Mouse (Mus musculus): ENCODE results near the gene Ethe1. TPM values are rescaled to one million over a fixed set of nuclear protein-coding genes. Genes with fewer than 3 reads are reported as not detected.
"Not testable (repeated sequence)": the region's sequence is repeated elsewhere in the genome, so short reads cannot be mapped to it uniquely, and the experiment has no call there.

Gene Ethe1
- total RNA-seq, 2 experiments from 2014 or later, result 9.4 to 10.0 TPM

DNA sequence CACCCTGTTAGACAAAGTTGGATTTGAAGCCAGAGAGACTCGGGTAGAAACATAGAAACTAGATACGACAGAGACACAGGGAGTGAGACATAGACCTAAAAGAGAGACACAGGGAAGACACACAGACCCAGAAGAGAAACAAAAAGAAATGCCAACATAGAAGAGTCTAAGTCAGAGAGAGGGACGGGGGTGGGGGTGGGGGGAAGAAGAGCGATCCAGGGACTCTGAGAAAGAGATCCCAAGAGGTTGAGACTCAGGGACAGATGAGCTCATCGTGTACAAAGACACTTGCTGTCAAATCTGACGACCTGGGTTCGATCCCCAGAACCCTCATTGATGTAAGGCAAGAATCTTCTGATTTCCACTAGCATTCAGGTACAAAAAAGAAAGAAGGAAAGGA lies 24.4 kb downstream of the Ethe1 start:
- no peak for DNase-seq

DNA sequence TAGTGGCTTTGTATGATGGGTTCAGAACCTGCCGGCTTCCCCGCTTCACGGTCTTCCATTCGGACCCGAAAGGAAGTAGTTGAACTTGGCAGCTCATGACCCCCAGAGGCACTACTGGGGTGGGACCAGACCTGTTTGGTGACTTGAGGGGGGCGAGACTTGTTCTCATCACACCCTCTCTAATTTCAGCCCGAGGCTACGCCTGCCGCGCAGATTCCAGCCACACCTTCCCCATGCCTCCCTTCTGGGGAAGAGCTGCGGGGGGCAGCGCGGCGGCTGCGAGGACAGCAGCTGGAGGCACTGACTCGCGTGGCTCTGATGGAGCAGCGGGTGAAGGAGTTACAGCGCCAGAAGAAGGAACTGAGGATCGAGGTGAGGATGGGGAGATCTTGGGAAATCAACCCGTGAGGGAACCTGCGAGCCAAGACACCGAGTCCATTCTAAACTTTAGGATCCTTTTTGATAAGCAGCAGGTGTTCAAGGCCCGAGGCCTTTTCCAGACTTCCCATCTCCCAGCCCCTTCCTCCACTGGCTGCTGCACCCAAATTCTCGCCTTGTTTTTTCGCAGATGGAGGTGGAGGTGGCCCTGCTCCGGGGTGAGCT lies 25.1 kb downstream of the Ethe1 start:
- DNase-seq, result no peak

DNA sequence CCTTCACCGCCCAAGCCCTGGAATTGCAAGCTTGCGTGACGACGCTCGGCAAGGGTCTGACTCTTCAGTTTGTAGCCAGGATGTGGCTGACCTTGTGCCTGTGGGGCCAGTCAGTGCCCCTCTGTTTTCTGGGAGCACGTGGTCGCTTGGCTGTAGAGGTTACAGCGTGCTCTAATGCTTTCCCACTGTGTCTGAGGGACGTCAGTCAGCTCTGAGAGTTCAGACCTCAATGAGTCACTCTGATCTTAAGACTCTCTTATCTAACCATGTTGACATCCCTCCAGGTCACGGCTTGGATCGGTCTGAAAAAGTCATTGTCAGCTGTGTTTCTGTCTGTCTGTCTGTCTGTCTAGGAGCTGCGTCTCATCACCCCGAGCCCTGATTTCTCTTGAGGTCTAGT lies 27.5 kb downstream of the Ethe1 start:
- no peak for DNase-seq

DNA sequence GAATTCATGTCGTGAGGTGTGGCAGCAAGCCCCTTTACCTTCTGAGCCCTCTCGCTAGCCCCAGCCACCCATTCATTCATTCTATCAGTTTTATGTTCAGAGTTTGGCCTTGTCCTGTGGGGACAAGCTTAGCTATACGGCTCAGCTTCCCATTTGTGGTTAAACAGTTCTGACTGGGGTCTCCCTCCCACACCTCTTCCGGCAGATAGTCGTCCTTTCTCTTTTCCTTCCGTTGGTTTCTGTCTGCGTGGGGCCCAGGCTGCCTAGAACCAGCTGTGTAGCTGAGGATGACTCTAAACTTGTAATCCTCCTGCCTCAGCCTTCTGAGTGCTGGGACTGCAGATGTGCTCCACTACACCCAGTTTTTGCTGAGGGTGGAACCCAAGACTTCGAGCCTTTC lies 30.4 kb downstream of the Ethe1 start:
- DNase-seq, result no peak

DNA sequence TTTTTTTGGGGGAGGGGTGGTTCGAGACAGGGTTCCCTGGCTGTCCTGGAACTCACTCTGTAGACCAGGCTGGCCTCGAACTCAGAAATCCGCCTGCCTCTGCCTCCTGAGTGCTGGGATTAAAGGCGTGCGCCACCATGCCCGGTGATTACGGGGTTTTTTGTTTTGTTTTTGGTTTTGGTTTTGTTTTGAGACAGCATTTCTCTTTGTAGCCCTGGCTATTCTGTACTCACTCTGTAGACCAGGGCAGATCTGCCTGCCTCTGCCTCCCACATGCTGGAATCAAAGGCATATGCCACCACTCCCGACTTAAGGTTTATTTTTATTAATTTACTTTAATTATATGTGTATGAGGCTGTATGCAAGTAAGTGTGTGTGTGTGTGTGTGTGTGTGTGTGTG lies 31.0 kb downstream of the Ethe1 start:
- not testable (repeated sequence) for DNase-seq

DNA sequence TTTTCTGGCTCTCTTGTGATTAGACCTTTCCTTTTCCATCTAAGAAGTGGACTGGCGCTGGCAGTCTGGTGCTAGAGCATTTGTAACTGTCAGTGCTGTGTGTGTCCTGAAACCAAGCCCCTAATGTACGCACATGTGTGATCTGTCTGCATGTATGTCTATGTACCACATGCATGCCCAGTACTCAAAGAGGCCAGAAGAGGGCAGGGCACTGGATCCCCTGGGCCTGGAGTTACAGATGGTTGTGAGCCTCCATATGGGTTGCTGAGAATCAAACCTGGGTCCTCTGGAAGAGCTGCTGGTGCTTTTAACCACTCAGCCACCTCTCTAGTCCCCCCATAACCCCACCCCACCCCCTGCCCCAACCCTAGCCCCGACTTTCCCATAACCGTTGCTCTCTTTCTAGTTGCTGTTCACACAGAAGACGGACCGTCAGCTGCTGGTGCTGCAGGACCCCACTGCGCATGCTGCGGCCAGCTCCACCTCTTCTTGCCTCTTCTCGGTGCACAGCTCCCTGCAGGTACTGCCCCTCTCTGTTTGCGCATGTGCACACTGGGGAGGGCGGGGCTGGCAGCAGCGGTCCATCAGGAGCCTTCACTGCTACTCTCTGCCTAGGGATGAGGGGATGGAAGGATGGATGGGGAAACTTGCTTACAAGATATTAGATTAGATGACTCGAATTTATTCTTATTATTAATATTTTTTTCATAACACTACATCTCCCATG lies 32.5 kb downstream of the Ethe1 start:
- no peak for DNase-seq

DNA sequence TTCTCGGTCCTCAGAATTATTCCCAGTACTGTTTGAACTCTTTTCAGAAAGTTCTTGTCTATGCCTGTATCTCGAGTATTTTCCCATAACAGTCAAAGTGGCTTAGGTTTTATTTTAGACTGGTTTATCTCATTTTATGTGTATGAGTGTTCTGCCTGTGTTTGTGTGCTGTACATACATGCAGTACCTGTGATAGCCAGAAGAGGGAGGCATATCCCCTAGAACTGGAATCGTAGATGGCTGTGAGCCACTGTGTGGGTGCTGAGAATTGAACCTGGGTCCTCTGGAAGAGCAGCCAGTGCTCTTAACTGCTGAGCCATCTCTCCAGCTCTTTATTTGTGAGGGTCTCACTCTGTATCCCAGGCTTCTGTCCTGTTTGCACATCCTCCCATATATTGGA lies 33.9 kb downstream of the Ethe1 start:
- no peak for DNase-seq

DNA sequence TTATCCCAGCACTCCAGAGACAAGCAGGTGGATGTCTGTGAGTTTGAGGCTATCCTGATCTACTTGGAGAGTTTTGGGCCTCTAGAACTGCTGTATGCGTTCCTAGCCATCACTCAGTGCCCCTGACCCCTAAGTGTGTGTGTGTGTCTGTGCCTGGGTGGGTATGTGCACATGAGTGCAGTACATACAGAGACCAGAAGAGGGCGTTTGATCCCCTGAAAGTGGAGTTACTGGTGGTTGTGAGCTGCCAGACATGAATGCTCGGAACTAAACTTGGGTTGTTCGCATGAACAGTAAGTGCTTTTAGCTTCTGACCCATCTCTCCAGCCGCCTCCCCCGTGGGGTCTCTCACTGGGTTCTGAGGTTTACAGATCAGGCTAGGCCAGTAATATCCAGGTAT lies 35.6 kb downstream of the Ethe1 start:
- no peak for DNase-seq

DNA sequence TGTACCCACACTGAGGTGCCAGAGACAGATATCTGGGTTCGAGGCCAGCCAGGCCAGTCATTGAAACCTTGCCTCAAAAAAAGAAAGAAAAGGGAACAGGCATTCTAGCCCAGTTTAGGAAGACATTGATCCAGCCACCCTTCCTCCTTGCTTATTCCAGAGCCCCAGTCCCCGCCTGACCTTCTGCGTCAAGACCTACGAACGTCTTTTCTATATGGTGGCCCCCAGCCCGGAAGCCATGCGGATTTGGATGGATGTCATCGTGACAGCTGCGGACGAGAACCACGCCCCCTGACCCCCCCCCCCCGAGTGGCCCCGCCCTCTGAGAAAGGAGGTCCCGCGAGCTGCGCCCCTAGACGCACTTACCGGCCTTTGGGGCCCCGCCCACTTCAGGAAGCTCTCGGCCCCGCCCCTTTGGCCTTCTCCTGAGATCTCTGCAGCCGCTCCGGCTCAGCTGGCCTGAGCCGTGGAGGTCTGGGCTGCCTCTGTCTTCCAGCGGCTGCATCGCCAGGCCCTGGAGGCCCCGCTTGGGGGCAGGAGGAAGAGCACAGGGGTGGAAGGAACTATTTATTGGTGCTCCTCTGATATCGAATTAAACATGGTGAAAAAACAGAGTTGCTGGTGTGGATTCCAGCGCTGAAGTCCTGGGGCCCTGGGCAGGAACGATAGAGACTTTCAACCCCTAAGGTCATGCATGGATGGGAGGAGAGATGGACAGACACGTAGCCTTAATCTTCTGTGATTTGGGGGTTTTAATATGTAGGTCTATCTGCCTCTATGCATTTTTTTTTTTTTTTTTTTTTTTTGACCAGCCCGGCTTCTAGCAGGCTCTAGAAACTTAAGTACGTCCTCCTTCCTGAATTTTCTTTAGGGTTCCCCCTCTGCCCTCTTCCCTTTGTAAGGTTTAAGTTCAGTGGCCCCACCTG lies 41.6 kb downstream of the Ethe1 start:
- DNase-seq, result peak; percentile 86

DNA sequence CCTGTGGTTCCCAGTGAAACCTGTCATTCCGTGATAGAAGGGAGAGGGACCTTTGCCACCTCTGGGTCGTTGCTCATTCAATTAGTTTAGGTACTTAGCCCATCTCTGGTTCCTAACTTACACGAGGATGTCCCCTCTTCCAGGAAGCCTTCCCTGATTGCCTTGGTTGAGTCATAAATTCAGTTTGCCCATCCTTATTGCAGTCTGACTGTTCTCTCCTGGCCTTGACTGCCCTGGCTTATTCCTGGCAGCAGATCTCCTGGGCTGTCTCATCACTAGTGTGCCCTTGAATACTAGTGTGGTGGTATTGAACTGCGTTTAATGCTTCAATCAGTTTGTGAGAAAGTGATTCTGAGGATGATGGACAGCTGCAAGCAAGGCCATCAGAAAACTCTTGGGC lies 42.3 kb downstream of the Ethe1 start:
- no peak for DNase-seq

DNA sequence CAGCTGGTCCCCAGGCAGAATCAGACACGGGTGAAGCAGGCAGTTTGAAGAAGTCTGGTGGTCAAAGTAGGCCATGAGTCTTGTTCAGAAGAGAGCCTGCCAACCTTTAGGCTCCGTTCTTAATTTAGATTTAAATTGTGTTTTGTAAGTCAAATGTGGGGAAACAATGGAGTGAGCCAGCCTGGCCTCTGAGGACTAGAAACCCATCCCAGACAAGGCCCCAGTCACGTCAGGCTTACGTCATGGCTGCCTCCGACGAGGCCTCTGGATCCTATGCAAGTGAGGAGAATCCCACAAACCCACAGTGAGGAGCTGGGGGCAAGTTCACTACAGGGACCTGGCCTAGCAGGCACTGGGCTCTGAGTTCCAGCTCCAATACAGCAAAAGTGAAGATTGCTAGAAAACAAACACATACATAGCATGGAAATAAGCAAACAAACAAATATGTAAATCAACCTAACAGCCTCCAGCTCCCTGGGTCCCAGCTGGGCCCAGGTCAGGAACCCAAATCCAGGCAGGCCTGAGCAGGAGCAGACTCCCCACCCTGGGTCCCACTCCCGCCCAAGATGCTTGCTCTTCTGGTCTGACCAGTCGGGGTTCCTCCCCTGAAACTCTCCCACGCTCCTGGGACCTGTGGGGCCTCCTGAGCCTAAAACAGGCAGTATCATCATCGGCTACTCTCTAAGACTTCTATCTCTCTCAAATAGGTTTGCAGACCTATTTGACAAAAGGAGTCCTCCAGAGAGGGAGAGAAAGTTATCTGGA lies 43.0 kb downstream of the Ethe1 start:
- no peak for DNase-seq

DNA sequence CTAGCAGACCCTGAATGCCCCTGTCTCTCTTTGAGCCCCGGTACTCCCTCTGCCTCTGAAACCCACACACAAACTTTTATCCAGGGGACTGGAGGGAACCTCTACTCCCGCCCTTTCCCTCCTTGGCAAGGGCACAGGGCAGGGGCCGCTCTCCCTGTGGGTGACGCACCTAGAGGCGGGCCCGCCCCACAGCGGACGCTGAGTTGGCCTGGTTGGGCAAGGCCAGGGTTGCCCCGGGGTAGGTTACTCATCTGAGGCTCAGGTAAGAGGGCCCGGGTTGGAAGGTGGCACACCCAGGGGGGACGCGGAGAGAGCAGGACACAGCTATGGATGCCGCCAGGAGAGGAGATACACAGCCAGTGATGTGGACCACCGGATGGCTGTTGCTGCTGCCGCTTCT lies 48.9 kb downstream of the Ethe1 start, which contains the start of gene Lypd3:
TSS of gene Lypd3 (plus strand) at position 287 of the 400 bp plus-strand sequence.
- DNase-seq, result no peak

DNA sequence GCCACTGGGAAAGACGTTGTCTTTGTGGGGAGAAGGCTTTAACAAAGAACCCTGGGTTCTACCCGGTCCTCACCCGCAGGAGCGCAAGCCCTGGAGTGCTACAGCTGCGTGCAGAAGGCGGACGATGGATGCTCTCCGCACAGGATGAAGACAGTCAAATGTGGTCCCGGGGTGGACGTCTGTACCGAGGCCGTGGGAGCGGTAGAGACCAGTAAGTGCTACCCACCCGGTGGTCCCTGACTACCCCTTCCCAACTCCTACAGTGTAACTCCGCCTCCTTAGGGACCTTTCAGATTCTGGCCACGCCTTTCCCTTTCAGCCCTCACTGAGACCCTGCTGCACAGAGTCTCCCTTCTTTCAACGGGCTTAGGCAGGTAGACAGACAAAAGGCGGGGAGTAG lies 49.7 kb downstream of the Ethe1 start:
- no peak for DNase-seq

DNA sequence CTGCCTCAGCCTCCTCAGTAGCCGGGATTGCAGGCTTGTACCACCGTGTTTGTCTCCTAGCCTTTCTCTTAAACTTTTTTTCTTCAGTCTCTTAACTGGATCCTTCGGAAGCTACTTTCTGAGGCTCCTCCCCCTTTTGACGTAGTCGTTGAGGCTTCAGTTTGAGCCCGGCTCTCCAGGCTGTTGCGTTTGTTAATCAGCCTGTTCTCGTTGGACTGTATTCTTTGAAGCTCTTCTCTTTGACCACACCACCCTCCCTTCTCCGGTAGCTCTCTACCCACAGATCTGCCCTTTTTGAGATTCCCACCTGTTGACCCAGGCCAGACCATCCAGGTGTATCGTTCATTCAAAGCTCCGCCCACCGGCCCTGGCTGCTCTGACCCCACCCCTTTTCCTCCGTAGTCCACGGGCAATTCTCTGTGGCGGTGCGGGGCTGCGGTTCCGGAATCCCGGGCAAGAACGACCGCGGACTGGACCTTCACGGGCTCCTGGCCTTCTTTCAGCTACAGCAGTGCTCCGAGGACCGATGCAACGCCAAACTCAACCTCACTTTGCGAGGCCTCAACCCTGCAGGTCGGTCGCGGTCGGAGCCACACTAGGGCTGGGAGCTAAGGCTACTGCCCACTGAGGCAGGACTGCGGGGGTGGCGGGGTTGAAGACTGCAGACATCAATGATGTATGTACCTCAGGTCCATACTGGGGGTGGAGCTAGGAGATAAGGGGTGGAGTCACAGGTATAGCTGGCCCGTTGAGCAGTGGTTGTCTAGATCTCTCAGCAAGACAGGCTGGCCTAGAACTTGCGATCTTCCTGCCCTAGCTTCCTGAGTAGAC lies 50.9 kb downstream of the Ethe1 start:
- no peak for DNase-seq

DNA sequence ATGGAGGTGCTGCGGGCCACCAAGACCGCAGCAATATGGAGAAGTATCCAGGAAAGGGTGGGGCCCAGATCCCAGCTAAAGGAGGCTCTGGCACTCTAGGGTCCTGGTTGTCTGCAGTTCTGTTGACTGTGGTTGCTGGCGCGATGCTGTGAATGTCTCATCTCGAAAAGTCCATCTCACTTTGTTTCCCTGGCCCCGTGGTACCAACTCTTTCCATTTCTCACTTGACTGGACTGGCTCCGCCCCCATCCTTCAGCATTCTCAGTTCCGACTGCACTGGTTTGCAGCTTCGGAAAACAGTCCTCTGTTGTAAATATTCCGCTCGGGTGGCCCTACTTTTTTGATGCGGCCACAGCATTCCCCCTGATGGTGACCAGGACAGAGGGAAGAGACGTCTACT lies 53.1 kb downstream of the Ethe1 start:
- DNase-seq, result no peak

DNA sequence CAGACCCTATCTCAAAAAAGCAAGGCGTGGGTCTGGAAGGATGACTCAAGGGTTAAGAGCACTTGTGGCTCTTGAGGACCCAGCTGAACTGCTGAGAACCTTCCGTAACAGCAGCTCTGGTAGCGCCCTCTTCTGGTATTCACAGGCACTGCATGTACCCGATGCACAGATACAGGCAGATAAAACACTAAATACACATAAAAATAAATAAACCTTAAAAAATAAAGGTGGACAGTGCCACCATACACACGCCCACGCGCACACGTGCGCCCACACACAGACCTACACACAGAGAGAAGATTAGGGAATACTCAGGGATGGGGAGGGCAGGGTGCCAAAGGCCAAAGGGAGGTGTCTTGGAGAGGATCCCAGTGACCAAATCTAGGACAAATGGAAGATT lies 55.1 kb downstream of the Ethe1 start:
- DNase-seq, result peak; percentile 63

DNA sequence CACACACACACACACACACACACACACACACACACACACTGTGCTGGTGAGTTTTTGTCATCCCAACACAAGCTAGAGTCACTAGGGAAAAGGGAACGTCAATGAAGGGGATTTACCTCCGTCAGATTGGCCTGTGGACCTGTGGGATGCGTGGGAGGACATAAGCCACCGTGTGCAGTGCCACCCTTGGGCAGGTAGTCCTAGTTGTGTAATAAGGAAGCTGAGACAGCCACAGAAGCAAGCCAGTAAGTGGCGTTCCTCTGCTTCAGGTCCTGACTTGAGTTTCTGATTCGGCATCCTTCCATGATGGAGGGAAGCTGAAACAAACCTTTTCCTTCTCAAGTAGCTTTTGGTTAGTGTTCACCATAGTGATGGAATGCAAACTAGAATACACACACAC lies 57.1 kb downstream of the Ethe1 start:
- DNase-seq, result no peak

DNA sequence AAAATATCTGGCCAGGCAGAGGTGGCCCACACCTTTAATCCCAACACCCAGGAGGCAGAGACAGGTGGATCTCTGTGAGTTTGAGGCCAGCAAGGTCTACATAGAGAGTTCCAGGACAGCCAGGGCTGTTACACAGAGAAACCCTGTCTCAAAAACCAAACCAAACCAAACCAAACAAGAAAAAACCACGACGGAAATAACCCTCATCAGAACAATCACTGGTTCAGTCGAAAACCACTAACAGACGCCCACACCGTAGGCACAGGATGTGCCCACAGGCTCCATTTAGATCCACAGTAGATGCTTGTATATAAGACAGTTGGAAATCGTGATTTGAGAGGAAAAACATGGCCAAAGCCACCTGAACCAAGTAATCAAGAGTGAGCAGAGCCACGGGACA lies 57.7 kb downstream of the Ethe1 start:
- DNase-seq, result no peak

DNA sequence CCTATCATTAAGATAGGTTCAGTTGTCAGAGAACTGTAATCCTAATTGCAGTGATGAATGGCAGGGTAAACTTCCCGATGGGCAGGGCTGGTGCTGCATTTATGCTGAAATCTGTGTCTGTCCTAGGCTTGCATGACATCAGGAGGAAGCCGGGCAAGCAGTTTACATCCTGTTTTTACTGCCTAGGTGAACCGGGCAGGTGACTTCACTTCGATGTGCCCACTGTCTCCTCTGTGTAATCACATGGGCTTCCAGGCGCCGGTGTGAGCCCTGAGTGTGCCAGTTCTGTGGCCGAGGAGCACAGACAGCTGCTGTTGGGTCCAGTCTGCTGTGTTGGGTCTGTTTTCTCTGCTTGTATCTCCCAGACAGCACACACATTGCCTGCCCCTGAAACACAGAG lies 59.1 kb downstream of the Ethe1 start:
- no peak for DNase-seq

DNA sequence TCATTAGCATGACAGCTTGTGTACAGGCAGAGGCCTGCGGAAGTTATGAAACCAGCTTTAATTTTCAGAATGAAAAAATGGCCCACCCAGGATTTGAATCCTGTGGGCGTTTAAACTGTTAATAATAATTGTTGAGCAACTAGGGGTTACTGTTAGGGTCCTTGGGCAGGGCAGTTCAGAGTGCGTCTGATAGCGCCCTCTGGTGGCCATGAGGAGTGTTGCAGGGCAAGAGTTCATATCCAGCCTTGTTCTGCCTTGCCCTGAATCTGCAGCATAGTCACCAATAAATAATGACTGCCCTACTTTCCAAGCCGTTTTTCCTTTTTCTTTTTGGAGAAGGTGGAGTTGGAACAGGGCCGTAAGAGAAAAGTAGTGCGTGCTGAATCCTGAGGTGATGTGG lies 66.3 kb downstream of the Ethe1 start:
- peak; percentile 59 for DNase-seq

All from gastrocnemius, postnatal 10 days (tissue).